Mouse (Mus musculus) lung, postnatal 0 days (tissue): ENCODE measurements at regions not wholly inside any gene's neighbourhood (a gene's known extent, or its start where the extent isn't known, plus 50 kb on each side); places are given as distances from the start of the nearest gene placed in this dataset.

Experiments
- CTCF ChIP-seq: IDR thresholded peaks from 2 replicates; pipeline ENCODE4 v1.5.1; 2016; ENCODE audit warnings: antibody characterized with exemption, mild to moderate bottlenecking
- EP300 ChIP-seq: IDR thresholded peaks from 2 replicates; pipeline ENCODE4 v1.6.1; 2016; ENCODE audit warnings: antibody characterized with exemption, mild to moderate bottlenecking, control low read depth

DNA sequence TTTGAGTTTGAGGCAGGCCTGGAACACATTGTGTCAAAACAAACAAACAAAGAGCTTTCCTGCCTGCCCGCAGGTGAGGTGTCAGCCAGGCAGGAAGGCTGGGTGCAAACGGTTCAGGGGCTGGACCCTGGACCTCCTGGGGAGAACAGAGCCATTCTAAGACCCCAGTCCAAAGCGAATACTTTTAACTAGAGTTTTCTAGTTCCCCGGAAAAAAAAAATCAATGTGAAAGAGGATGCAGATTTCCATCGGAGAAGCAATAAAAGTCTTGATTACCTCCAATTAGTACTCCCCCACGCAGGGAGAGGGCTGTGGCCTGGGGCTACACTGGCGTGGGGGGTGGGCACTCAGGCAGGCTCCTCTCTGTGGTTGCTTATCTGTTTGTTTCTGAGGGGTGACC lies 106.4 kb downstream of the Sox2 start:
- TF ChIP-seq CTCF (no peak), EP300 (no peak)
